Comparison of ENCODE assay signal across 10 mouse cellular contexts in genomic region chr14:54817791-54818190, GRCm38 (mm10). TPM values are rescaled to one million over a fixed set of nuclear protein-coding genes. Genes with fewer than 3 reads are reported as not detected.
DNase-seq lines count a peak whose midpoint lies in the region; ATAC-seq and TF ChIP-seq lines count a peak whose summit lies in the region.
"Had no signal": no experiment of that assay in that cellular context is flagged by ENCODE, and none has a peak within 500 bp of the region (broad histone marks: within the 10 kb centered on the region; RNA-seq: fewer than 3 reads in every experiment).

No protein-coding gene starts in this region.

- ATAC-seq in forebrain, embryonic 14.5 days, result peak; percentile 65; the same call in 1 of the 2 replicates
- no peak for ATAC-seq in liver, embryonic 11.5 days (replicated peaks; ENCODE audit: low FRiP score)
- no peak for ATAC-seq in kidney, postnatal 0 days (replicated peaks; ENCODE audit: low FRiP score, low read depth)

- H3K27ac ChIP-seq in forebrain, embryonic 14.5 days (ENCODE audit: low read depth, low read length), result no peak overlapping the region
- H3K27ac ChIP-seq in forebrain, embryonic 10.5 days, result no peak overlapping the region
- H3K27ac ChIP-seq in liver, adult 2 months (replicated peaks; ENCODE audit: insufficient read depth, low read depth, low read length), result no peak overlapping the region
- no peak overlapping the region for H3K27ac ChIP-seq in liver, embryonic 11.5 days (ENCODE audit: low read depth, low read length)
- H3K27ac ChIP-seq in kidney, postnatal 0 days, result no peak overlapping the region
- H3K27ac ChIP-seq: heart, embryonic 15.5 days had no signal

- H3K36me3 ChIP-seq in forebrain, embryonic 14.5 days (ENCODE audit: control insufficient read depth, insufficient read depth, low read length), result no peaks in the 10 kb centered on the region
- H3K36me3 ChIP-seq in forebrain, embryonic 10.5 days (replicated peaks), result no peaks in the 10 kb centered on the region
- H3K36me3 ChIP-seq in liver, adult 2 months (ENCODE audit: control insufficient read depth, insufficient read depth, low read length), result no peaks in the 10 kb centered on the region
- no peaks in the 10 kb centered on the region for H3K36me3 ChIP-seq in liver, embryonic 11.5 days (ENCODE audit: control insufficient read depth, insufficient read depth, low read length)
- no peaks in the 10 kb centered on the region for H3K36me3 ChIP-seq in kidney, postnatal 0 days (ENCODE audit: insufficient read depth, low read length)
- H3K36me3 ChIP-seq: heart, embryonic 15.5 days had no signal

- H3K4me2 ChIP-seq in forebrain, embryonic 14.5 days (ENCODE audit: low read length), result no peak overlapping the region
- H3K4me2 ChIP-seq in liver, embryonic 11.5 days, result no peak overlapping the region
- no peak overlapping the region for H3K4me2 ChIP-seq in kidney, postnatal 0 days (ENCODE audit: low read length)
- H3K4me2 ChIP-seq: heart, embryonic 15.5 days had no signal

- no peaks in the 10 kb centered on the region for H3K27me3 ChIP-seq in forebrain, embryonic 14.5 days (replicated peaks; ENCODE audit: control insufficient read depth, insufficient read depth, low read length)
- no peaks in the 10 kb centered on the region for H3K27me3 ChIP-seq in forebrain, embryonic 10.5 days (ENCODE audit: poor library complexity, severe bottlenecking)
- H3K27me3 ChIP-seq in liver, adult 2 months (ENCODE audit: control insufficient read depth, insufficient read depth, low read length), result no peaks in the 10 kb centered on the region
- no peaks in the 10 kb centered on the region for H3K27me3 ChIP-seq in liver, embryonic 11.5 days (replicated peaks; ENCODE audit: control insufficient read depth, insufficient read depth, low read length)
- H3K27me3 ChIP-seq in kidney, postnatal 0 days (ENCODE audit: insufficient read depth, low read length), result no peaks in the 10 kb centered on the region
- H3K27me3 ChIP-seq: heart, embryonic 15.5 days had no signal

- H3K9me3 ChIP-seq in forebrain, embryonic 14.5 days (replicated peaks; ENCODE audit: control insufficient read depth, low read length), result no peaks in the 10 kb centered on the region
- no peaks in the 10 kb centered on the region for H3K9me3 ChIP-seq in forebrain, embryonic 10.5 days
- H3K9me3 ChIP-seq in liver, embryonic 11.5 days (ENCODE audit: control insufficient read depth, low read length), result no peaks in the 10 kb centered on the region
- no peaks in the 10 kb centered on the region for H3K9me3 ChIP-seq in kidney, postnatal 0 days (replicated peaks; ENCODE audit: low read length)
- H3K9me3 ChIP-seq: heart, embryonic 15.5 days had no signal

- no peak overlapping the region for H3K4me3 ChIP-seq in forebrain, embryonic 14.5 days (ENCODE audit: low read depth, low read length)
- H3K4me3 ChIP-seq in forebrain, embryonic 10.5 days, result no peak overlapping the region
- no peak overlapping the region for H3K4me3 ChIP-seq in liver, adult 2 months (ENCODE audit: insufficient read depth, low read depth, low read length)
- H3K4me3 ChIP-seq in liver, embryonic 11.5 days (ENCODE audit: low read depth, low read length), result no peak overlapping the region
- no peak overlapping the region for H3K4me3 ChIP-seq in kidney, postnatal 0 days (replicated peaks; ENCODE audit: low read depth, low read length)
- H3K4me3 ChIP-seq: heart, embryonic 15.5 days; myocyte had no signal

- peak; percentile 72 for DNase-seq in forebrain, embryonic 14.5 days (ENCODE audit: low spot score)
- no peak for DNase-seq in forebrain, embryonic 10.5 days (ENCODE audit: extremely low spot score, low spot score)
- peak; percentile 8 for DNase-seq in liver, adult 2 months (ENCODE audit: extremely low read depth, low read depth, low spot score)
- DNase-seq in liver, embryonic 11.5 days (ENCODE audit: low spot score), result no peak
- DNase-seq in cerebellum, adult 9-11 months, result peak; percentile 64
- DNase-seq in kidney, postnatal 0 days (ENCODE audit: low spot score), result peak; percentile 70
- DNase-seq in retina, embryonic 14.5 days (ENCODE audit: low spot score), result peak; percentile 53
- no peak for DNase-seq in B cell, adult 2 months

- H3K4me1 ChIP-seq in forebrain, embryonic 14.5 days (ENCODE audit: control insufficient read depth, insufficient read depth, low read length), result no peaks in the 10 kb centered on the region
- no peaks in the 10 kb centered on the region for H3K4me1 ChIP-seq in forebrain, embryonic 10.5 days
- H3K4me1 ChIP-seq in liver, adult 2 months (ENCODE audit: control insufficient read depth, insufficient read depth, low read length), result no peaks in the 10 kb centered on the region; the same call in 1 of the 2 replicates
- no peaks in the 10 kb centered on the region for H3K4me1 ChIP-seq in liver, embryonic 11.5 days (replicated peaks; ENCODE audit: control insufficient read depth, insufficient read depth, low read length)
- peaks cover 5% of the 10 kb centered on the region; the same call in 1 of the 2 replicates for H3K4me1 ChIP-seq in kidney, postnatal 0 days (replicated peaks; ENCODE audit: insufficient read depth, low read length)
- H3K4me1 ChIP-seq: heart, embryonic 15.5 days had no signal

- no peaks in the 10 kb centered on the region for H3K79me2 ChIP-seq in liver, adult 2 months (ENCODE audit: control insufficient read depth, insufficient read depth, low read length)

- WGBS in forebrain, embryonic 14.5 days, result 40% methylated on average over 2 of the region's 2 CpGs
- WGBS in forebrain, embryonic 10.5 days, result 44% methylated on average over 2 of the region's 2 CpGs
- WGBS in liver, adult 2 months, result 62% methylated on average over 2 of the region's 2 CpGs
- 47% methylated on average over 2 of the region's 2 CpGs for WGBS in liver, embryonic 11.5 days
- WGBS in kidney, postnatal 0 days, result 49% methylated on average over 2 of the region's 2 CpGs

- no peak for TF ChIP-seq POLR2A in liver, adult 2 months (IDR thresholded peaks at IDR 0.05; ENCODE audit: extremely low read depth, insufficient read depth, low read length)

- TF ChIP-seq CTCF in liver, adult 2 months (IDR thresholded peaks at IDR 0.05; ENCODE audit: low read depth, low read length), result no peak
- peak; percentile 84 for TF ChIP-seq CTCF in kidney, postnatal 0 days (IDR thresholded peaks at IDR 0.05; ENCODE audit: low read depth)

- no peak overlapping the region for H3K9ac ChIP-seq in forebrain, embryonic 14.5 days (ENCODE audit: low read length)
- no peak overlapping the region for H3K9ac ChIP-seq in liver, adult 2 months (ENCODE audit: low read depth, low read length)
- H3K9ac ChIP-seq in liver, embryonic 11.5 days (ENCODE audit: low read depth, low read length), result no peak overlapping the region
- no peak overlapping the region for H3K9ac ChIP-seq in kidney, postnatal 0 days (ENCODE audit: low read depth, low read length)
- H3K9ac ChIP-seq: heart, embryonic 15.5 days had no signal

RNA-seq across cellular contexts. Expression of gene Rnf212b, which starts 3.9 kb away (rescaled TPM):
- polyA plus RNA-seq in forebrain, embryonic 14.5 days (2014; fragmentation: Nextera tagmentation; extraction: Ambion mirVana), result not detected in 2 replicates
- polyA plus RNA-seq in forebrain, embryonic 10.5 days (2016; fragmentation: Nextera tagmentation; extraction: Ambion mirVana), result not detected in 2 replicates
- not detected in 2 replicates for total RNA-seq in liver, adult 2 months (2014; rRNA removed)
- not detected in 2 replicates for polyA plus RNA-seq in liver, adult 2 months (2012; rRNA removed)
- not detected in 2 replicates for polyA plus RNA-seq in liver, embryonic 11.5 days (2014; fragmentation: Nextera tagmentation; extraction: Ambion mirVana)
- polyA plus RNA-seq in kidney, postnatal 0 days (2015; fragmentation: Nextera tagmentation; extraction: Ambion mirVana), result 0.80 and 1.2 TPM in 2 replicates
- polyA plus RNA-seq: heart, embryonic 15.5 days; myocyte had no signal

RNA-seq across cellular contexts. Expression of gene Slc7a8, which starts 36.0 kb away (rescaled TPM):
- 6.9 and 9.8 TPM in 2 replicates for polyA plus RNA-seq in forebrain, embryonic 14.5 days (2014; fragmentation: Nextera tagmentation; extraction: Ambion mirVana)
- 1.0 and 2.3 TPM in 2 replicates for polyA plus RNA-seq in forebrain, embryonic 10.5 days (2016; fragmentation: Nextera tagmentation; extraction: Ambion mirVana)
- 1.0 and 1.8 TPM in 2 replicates for total RNA-seq in liver, adult 2 months (2014; rRNA removed)
- 2.2 and 2.9 TPM in 2 replicates for polyA plus RNA-seq in liver, adult 2 months (2012; rRNA removed)
- 6.8 and 7.1 TPM in 2 replicates for polyA plus RNA-seq in liver, embryonic 11.5 days (2014; fragmentation: Nextera tagmentation; extraction: Ambion mirVana)
- 25.4 and 25.7 TPM in 2 replicates for polyA plus RNA-seq in kidney, postnatal 0 days (2015; fragmentation: Nextera tagmentation; extraction: Ambion mirVana)
- polyA plus RNA-seq: myocyte had no signal

RNA-seq across cellular contexts. Expression of gene Homez, which starts 53.0 kb away (rescaled TPM):
- polyA plus RNA-seq in forebrain, embryonic 14.5 days (2014; fragmentation: Nextera tagmentation; extraction: Ambion mirVana), result 9.3 and 11.7 TPM in 2 replicates
- 24.0 and 29.5 TPM in 2 replicates for polyA plus RNA-seq in forebrain, embryonic 10.5 days (2016; fragmentation: Nextera tagmentation; extraction: Ambion mirVana)
- total RNA-seq in liver, adult 2 months (2014; rRNA removed), result 1.9 and 2.5 TPM in 2 replicates
- polyA plus RNA-seq in liver, adult 2 months (2012; rRNA removed), result 2.1 and 3.3 TPM in 2 replicates
- 5.2 and 5.5 TPM in 2 replicates for polyA plus RNA-seq in liver, embryonic 11.5 days (2014; fragmentation: Nextera tagmentation; extraction: Ambion mirVana)
- polyA plus RNA-seq in kidney, postnatal 0 days (2015; fragmentation: Nextera tagmentation; extraction: Ambion mirVana), result 18.7 and 19.9 TPM in 2 replicates

RNA-seq across cellular contexts. Expression of gene Ppp1r3e, which starts 59.6 kb away (rescaled TPM):
- 2.5 TPM in 2 replicates for polyA plus RNA-seq in forebrain, embryonic 14.5 days (2014; fragmentation: Nextera tagmentation; extraction: Ambion mirVana)
- 0.96 and 1.0 TPM in 2 replicates for polyA plus RNA-seq in forebrain, embryonic 10.5 days (2016; fragmentation: Nextera tagmentation; extraction: Ambion mirVana)
- total RNA-seq in liver, adult 2 months (2014; rRNA removed), result 4.9 and 6.4 TPM in 2 replicates
- polyA plus RNA-seq in liver, adult 2 months (2012; rRNA removed), result 7.5 and 8.7 TPM in 2 replicates
- 1.1 and 2.1 TPM in 2 replicates for polyA plus RNA-seq in liver, embryonic 11.5 days (2014; fragmentation: Nextera tagmentation; extraction: Ambion mirVana)
- 3.1 and 4.2 TPM in 2 replicates for polyA plus RNA-seq in kidney, postnatal 0 days (2015; fragmentation: Nextera tagmentation; extraction: Ambion mirVana)

Comparison
In these comparisons a context has a peak if more than half of its experiments do, and no peak if none do; other contexts are left out.
1. DNase-seq: peak in forebrain, embryonic 14.5 days (single experiment), liver, adult 2 months (single experiment), cerebellum, adult 9-11 months (single experiment), kidney, postnatal 0 days (single experiment) and retina, embryonic 14.5 days (single experiment); none in forebrain, embryonic 10.5 days (single experiment), liver, embryonic 11.5 days (single experiment) and B cell, adult 2 months (0 of 2).